Mouse (Mus musculus) myocyte (in vitro differentiated cells): ENCODE measurements at regions not wholly inside any gene's neighbourhood (a gene's known extent, or its start where the extent isn't known, plus 50 kb on each side); places are given as distances from the start of the nearest gene placed in this dataset.

ENCODE experiments used
- H3K27me3 ChIP-seq: one replicate; pipeline ENCODE4 v1.6.1; 2011; ENCODE audit not compliant: control insufficient read depth, insufficient read depth, insufficient read length
- H3K36me3 ChIP-seq: one replicate; pipeline ENCODE4 v1.6.1; 2011; ENCODE audit not compliant: control insufficient read depth, insufficient read depth
- H3K4me2 ChIP-seq: one replicate; pipeline ENCODE4 v1.6.1; 2011; ENCODE audit warnings: low read depth, control low read depth
- H3K4me3 ChIP-seq: one replicate; pipeline ENCODE4 v1.5.1; 2011; ENCODE audit warnings: mild to moderate bottlenecking, control low read depth, moderate library complexity
- H3K79me2 ChIP-seq: one replicate; pipeline ENCODE4 v1.6.1; 2011; ENCODE audit not compliant: control insufficient read depth, insufficient read depth
- H3ac ChIP-seq: one replicate; pipeline ENCODE4 v1.6.1; 2011; ENCODE audit not compliant: control insufficient read depth, insufficient read length
- CEBPB ChIP-seq: IDR thresholded peaks from 2 replicates; pipeline ENCODE4 v1.6.1; 2011; ENCODE audit warnings: mild to moderate bottlenecking, moderate library complexity; ENCODE audit not compliant: poor library complexity, insufficient read depth, severe bottlenecking
- E2F4 ChIP-seq: IDR thresholded peaks from one replicate; pipeline ENCODE4 v1.6.1; 2011; ENCODE audit warnings: mild to moderate bottlenecking, control low read depth, moderate library complexity; ENCODE audit not compliant: insufficient read depth
- MAX ChIP-seq: IDR thresholded peaks from one replicate; pipeline ENCODE4 v1.6.1; 2011; ENCODE audit warnings: low read depth, mild to moderate bottlenecking, control low read depth
- MYOD1 ChIP-seq, 3 experiments: IDR thresholded peaks; one replicate each; pipeline ENCODE4 v1.6.1; 2011; ENCODE audit warnings: control low read depth in 2 of 3, low read depth in 2 of 3, mild to moderate bottlenecking in 2 of 3, moderate library complexity in 1 of 3; ENCODE audit not compliant: insufficient read length in 2 of 3, control insufficient read depth in 1 of 3
- MYOG ChIP-seq, 3 experiments: IDR thresholded peaks; one replicate each; pipeline ENCODE4 v1.6.1; 2011; ENCODE audit warnings: control low read depth in 2 of 3, low read depth in 2 of 3, mild to moderate bottlenecking in 2 of 3; ENCODE audit not compliant: insufficient read length in 2 of 3, control insufficient read depth in 1 of 3, insufficient read depth in 1 of 3
- POLR2A ChIP-seq: IDR thresholded peaks from one replicate; pipeline ENCODE4 v1.6.1; 2011; ENCODE audit warnings: low read depth, mild to moderate bottlenecking, control low read depth, moderate library complexity; ENCODE audit not compliant: insufficient read length
- POLR2AphosphoS2 ChIP-seq: IDR thresholded peaks from one replicate; pipeline ENCODE4 v1.6.1; 2011; ENCODE audit warnings: low read depth, control low read depth; ENCODE audit not compliant: insufficient read length
- REST ChIP-seq: IDR thresholded peaks from one replicate; pipeline ENCODE4 v1.6.1; 2011; ENCODE audit warnings: mild to moderate bottlenecking, control low read depth, moderate library complexity; ENCODE audit not compliant: insufficient read depth, insufficient read length
- SRF ChIP-seq: IDR thresholded peaks from one replicate; pipeline ENCODE4 v1.6.1; 2011; ENCODE audit warnings: low read depth; ENCODE audit not compliant: control insufficient read depth, insufficient read length
- TCF12 ChIP-seq: IDR thresholded peaks from one replicate; pipeline ENCODE4 v1.6.1; 2011; ENCODE audit warnings: mild to moderate bottlenecking, control low read depth; ENCODE audit not compliant: poor library complexity, insufficient read depth, severe bottlenecking
- USF1 ChIP-seq: IDR thresholded peaks from one replicate; pipeline ENCODE4 v1.6.1; 2011; ENCODE audit warnings: low read depth, mild to moderate bottlenecking, control low read depth, moderate library complexity

- Histone ChIP-seq H3K79me2 (no peaks in the 10 kb centered on the region), H3K4me2 (peak overlapping the region; percentile 99), H3K4me3 (no peak overlapping the region), H3K36me3 (no peaks in the 10 kb centered on the region), H3K27me3 (no peaks in the 10 kb centered on the region), H3ac (no peak overlapping the region)
- TF ChIP-seq POLR2AphosphoS2 (no peak), CEBPB (no peak), E2F4 (no peak), REST (no peak), USF1 (peak; percentile 80), MYOD1 (IDR thresholded peaks at IDR 0.05; ENCODE audit: control insufficient read depth in 1 of 3, insufficient read length in 2 of 3, low read depth in 2 of 3) (peak; percentile 18 to 47 (median 47)), MYOG (IDR thresholded peaks at IDR 0.05; ENCODE audit: control insufficient read depth in 1 of 3, insufficient read depth in 1 of 3, insufficient read length in 2 of 3, low read depth in 2 of 3) (peak in 2 of 3 experiments; percentile 1)
These were observed 99.4 kb upstream of the Pgrmc2 start for GRCm38 (mm10) chr3:41182036-41182899.

GRCm38 (mm10) chr3:41181438-41181837 is 98.6 kb upstream of the Pgrmc2 start:
- no peaks in the 10 kb centered on the region for H3K79me2 ChIP-seq
- H3K4me3 ChIP-seq = no peak overlapping the region
- H3K4me2 ChIP-seq = no peak overlapping the region
- H3K36me3 ChIP-seq = no peaks in the 10 kb centered on the region
- H3ac ChIP-seq = no peak overlapping the region
- no peak for TF ChIP-seq E2F4
- no peak for TF ChIP-seq POLR2A
- no peak for TF ChIP-seq MAX
- TF ChIP-seq REST = no peak
- TF ChIP-seq MYOG (IDR thresholded peaks at IDR 0.05; ENCODE audit: control insufficient read depth in 1 of 3, insufficient read depth in 1 of 3, insufficient read length in 2 of 3, low read depth in 2 of 3) = no peak
- TF ChIP-seq MYOD1 (IDR thresholded peaks at IDR 0.05; ENCODE audit: control insufficient read depth in 1 of 3, insufficient read length in 2 of 3, low read depth in 2 of 3) = peak in 2 of 3 experiments; percentile 5 to 55
- H3K27me3 ChIP-seq = no peaks in the 10 kb centered on the region

- no peak for TF ChIP-seq TCF12
- no peak for TF ChIP-seq SRF
- no peak for TF ChIP-seq E2F4
- no peak for TF ChIP-seq CEBPB
- TF ChIP-seq MYOG (IDR thresholded peaks at IDR 0.05; ENCODE audit: control insufficient read depth in 1 of 3, insufficient read depth in 1 of 3, insufficient read length in 2 of 3, low read depth in 2 of 3) = no peak
- no peaks in the 10 kb centered on the region for H3K79me2 ChIP-seq
- no peak overlapping the region for H3K4me3 ChIP-seq
- H3ac ChIP-seq = no peak overlapping the region
- H3K36me3 ChIP-seq = no peaks in the 10 kb centered on the region
- H3K4me2 ChIP-seq = no peak overlapping the region
- no peaks in the 10 kb centered on the region for H3K27me3 ChIP-seq
These were observed 98.1 kb upstream of the Pgrmc2 start for GRCm38 (mm10) chr3:41180911-41181310.

GRCm38 (mm10) chr3:41179037-41179880 is 96.4 kb upstream of the Pgrmc2 start:
- Histone ChIP-seq H3K79me2 (no peaks in the 10 kb centered on the region), H3K4me2 (no peak overlapping the region), H3K4me3 (no peak overlapping the region), H3K27me3 (no peaks in the 10 kb centered on the region), H3ac (no peak overlapping the region), H3K36me3 (no peaks in the 10 kb centered on the region)
- TF ChIP-seq SRF (no peak), MYOD1 (IDR thresholded peaks at IDR 0.05; ENCODE audit: control insufficient read depth in 1 of 3, insufficient read length in 2 of 3, low read depth in 2 of 3) (peak in 1 of 3 experiments; percentile 20), USF1 (no peak), MAX (no peak)

GRCm38 (mm10) chr3:41177124-41177523 is 94.3 kb upstream of the Pgrmc2 start:
- no peak for TF ChIP-seq POLR2A
- peak in 2 of 3 experiments; percentile 57 to 60 for TF ChIP-seq MYOD1 (IDR thresholded peaks at IDR 0.05; ENCODE audit: control insufficient read depth in 1 of 3, insufficient read length in 2 of 3, low read depth in 2 of 3)
- TF ChIP-seq MYOG (IDR thresholded peaks at IDR 0.05; ENCODE audit: control insufficient read depth in 1 of 3, insufficient read depth in 1 of 3, insufficient read length in 2 of 3, low read depth in 2 of 3) = peak in 1 of 3 experiments; percentile 74
- H3ac ChIP-seq = no peak overlapping the region
- no peaks in the 10 kb centered on the region for H3K36me3 ChIP-seq
- H3K4me2 ChIP-seq = no peak overlapping the region
- no peaks in the 10 kb centered on the region for H3K27me3 ChIP-seq
- no peak overlapping the region for H3K4me3 ChIP-seq
- H3K79me2 ChIP-seq = no peaks in the 10 kb centered on the region
